Mouse (Mus musculus): ENCODE results near the gene Slc39a2. TPM values are rescaled to one million over a fixed set of nuclear protein-coding genes. Genes with fewer than 3 reads are reported as not detected.

Gene Slc39a2
- polyA plus RNA-seq, 1 experiment from 2014 or later = 0.57 TPM

DNA sequence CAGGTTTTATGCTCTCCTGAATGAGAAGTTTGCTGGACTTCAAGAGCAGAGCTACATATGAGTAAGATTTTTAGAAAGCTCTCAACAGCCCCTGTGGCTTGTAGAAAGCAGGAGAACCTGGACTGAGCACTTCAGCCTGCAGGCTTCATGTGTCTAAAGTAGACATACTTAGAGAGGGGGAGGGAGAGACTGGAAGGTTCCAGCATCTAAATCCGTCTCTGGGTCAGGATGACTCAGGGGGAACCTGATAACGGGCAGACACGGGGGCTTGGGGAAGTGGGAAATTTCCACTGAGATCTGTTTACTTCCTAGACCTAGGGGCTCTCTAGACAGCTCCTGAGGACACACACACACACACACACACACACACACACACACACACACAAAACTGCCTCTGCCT is 22.3 kb downstream of the Slc39a2 start:
- Histone ChIP-seq H3K36me3 (ENCODE audit: control insufficient read depth, insufficient read depth) (0 out of 2 replicates have a peak, but pooled peaks cover 5% of the 10 kb centered on the region), H3K4me1 (replicated peaks; ENCODE audit: control insufficient read depth, insufficient read depth, low read length) (no peaks in the 10 kb centered on the region; the same call in 1 of the 2 replicates), H3K27me3 (replicated peaks; ENCODE audit: control insufficient read depth, insufficient read depth, low read length) (no peaks in the 10 kb centered on the region), H3K27ac (ENCODE audit: low read depth, low read length) (no peak overlapping the region), H3K9me3 (ENCODE audit: control insufficient read depth) (no peaks in the 10 kb centered on the region), H3K4me3 (ENCODE audit: low read depth, low read length) (no peak overlapping the region), H3K4me2 (replicated peaks; ENCODE audit: low read depth) (no peak overlapping the region), H3K9ac (ENCODE audit: low read depth, low read length) (no peak overlapping the region)
- ATAC-seq = no peak
- no peak for TF ChIP-seq CTCF (IDR thresholded peaks at IDR 0.05; ENCODE audit: low read depth)
- 31% methylated on average over 3 of the region's 3 CpGs for WGBS

DNA sequence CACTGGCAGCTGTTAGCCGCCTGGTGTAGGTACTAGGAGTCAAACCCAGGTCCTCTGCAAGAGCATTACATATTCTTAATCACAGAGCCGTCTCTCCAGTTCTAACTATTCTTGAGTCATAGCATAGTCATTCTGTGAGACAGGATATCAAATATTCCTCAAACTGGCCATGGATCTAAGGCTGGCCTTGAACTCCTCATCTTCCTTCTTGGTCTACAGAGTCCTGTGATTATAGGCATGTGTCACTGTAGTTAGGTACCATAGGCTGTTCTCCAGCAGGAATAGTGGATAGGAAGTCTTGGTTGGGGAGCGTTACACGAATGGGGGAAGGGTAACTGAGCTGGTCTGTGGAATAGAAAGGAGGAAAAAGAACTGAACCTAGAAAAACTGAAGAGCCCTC is 23.9 kb downstream of the Slc39a2 start:
- WGBS = 92% methylated on average over 4 of the region's 4 CpGs
- TF ChIP-seq CTCF (IDR thresholded peaks at IDR 0.05; ENCODE audit: low read depth) = no peak

DNA sequence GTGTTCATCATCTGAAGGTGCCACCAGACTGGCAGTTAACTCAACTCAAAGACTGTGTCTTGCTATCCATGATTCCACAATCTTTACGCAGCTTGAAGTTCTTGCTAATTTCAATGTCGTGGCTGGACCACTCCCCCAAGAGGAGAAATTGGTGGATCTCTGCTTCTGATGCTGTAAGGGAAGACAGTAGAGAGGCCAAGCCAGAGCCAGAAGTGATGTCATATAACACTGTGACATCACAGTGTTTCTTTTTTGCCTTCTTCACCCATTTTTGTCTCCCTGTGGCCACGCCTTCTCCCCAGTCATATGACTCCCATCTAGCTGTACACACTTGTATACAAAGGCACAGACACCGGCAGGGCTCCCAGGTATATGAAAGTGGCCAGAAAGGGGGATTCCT is 25.4 kb downstream of the Slc39a2 start, which contains the start of gene Tppp2:
TSS of gene Tppp2 (plus strand) at position 301 of the 400 bp plus-strand sequence.
- no peak within 1 kb of the TSS for H3K4me2 ChIP-seq (replicated peaks; ENCODE audit: low read depth)
- 83% methylated on average over 4 of the region's 4 CpGs for whole genome bisulfite sequencing

More for the DNA sequence above, 23.9 kb downstream of the Slc39a2 start:
- no peak for ATAC-seq
- no peak overlapping the region for H3K4me2 ChIP-seq (replicated peaks; ENCODE audit: low read depth)
- no peaks in the 10 kb centered on the region for H3K27me3 ChIP-seq (replicated peaks; ENCODE audit: control insufficient read depth, insufficient read depth, low read length)
- no peaks in the 10 kb centered on the region; the same call in 1 of the 2 replicates for H3K4me1 ChIP-seq (replicated peaks; ENCODE audit: control insufficient read depth, insufficient read depth, low read length)
- no peak overlapping the region for H3K27ac ChIP-seq (ENCODE audit: low read depth, low read length)
- H3K36me3 ChIP-seq (ENCODE audit: control insufficient read depth, insufficient read depth) = no peaks in the 10 kb centered on the region
- no peak overlapping the region for H3K4me3 ChIP-seq (ENCODE audit: low read depth, low read length)
- no peaks in the 10 kb centered on the region for H3K9me3 ChIP-seq (ENCODE audit: control insufficient read depth)
- no peak overlapping the region for H3K9ac ChIP-seq (ENCODE audit: low read depth, low read length)

DNA sequence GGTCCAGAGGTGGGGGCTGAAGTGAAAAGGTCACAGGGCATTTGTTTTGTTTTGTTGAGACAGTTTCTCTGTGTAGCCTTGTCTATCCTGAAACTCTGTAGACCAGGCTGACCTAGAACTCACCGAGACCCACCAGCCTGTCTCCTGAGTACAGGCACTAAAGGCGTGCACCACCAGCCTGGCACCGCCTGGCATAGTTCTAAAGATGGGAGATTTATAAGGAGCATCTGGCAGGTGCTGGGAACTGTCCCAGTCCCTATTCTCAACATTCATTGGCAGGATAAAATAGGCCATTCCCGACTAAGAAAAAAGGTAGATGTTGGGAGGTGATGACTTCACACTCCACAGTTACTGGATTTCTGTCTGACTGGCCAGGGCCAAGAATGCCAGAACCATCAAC is 26.3 kb downstream of the Slc39a2 start:
- WGBS = 88% methylated on average over 4 of the region's 4 CpGs
- Histone ChIP-seq H3K36me3 (ENCODE audit: control insufficient read depth, insufficient read depth) (no peaks in the 10 kb centered on the region), H3K27me3 (replicated peaks; ENCODE audit: control insufficient read depth, insufficient read depth, low read length) (no peaks in the 10 kb centered on the region), H3K27ac (ENCODE audit: low read depth, low read length) (no peak overlapping the region), H3K9ac (ENCODE audit: low read depth, low read length) (no peak overlapping the region), H3K4me1 (replicated peaks; ENCODE audit: control insufficient read depth, insufficient read depth, low read length) (no peaks in the 10 kb centered on the region), H3K4me3 (ENCODE audit: low read depth, low read length) (no peak overlapping the region), H3K4me2 (replicated peaks; ENCODE audit: low read depth) (no peak overlapping the region), H3K9me3 (ENCODE audit: control insufficient read depth) (no peaks in the 10 kb centered on the region)
- ATAC-seq = no peak
- TF ChIP-seq CTCF (IDR thresholded peaks at IDR 0.05; ENCODE audit: low read depth) = no peak

More for the DNA sequence above, 25.4 kb downstream of the Slc39a2 start, which contains the start of gene Tppp2:
- Histone ChIP-seq H3K27me3 (replicated peaks; ENCODE audit: control insufficient read depth, insufficient read depth, low read length) (no peaks in the 10 kb centered on the region), H3K36me3 (ENCODE audit: control insufficient read depth, insufficient read depth) (no peaks in the 10 kb centered on the region), H3K9ac (ENCODE audit: low read depth, low read length) (no peak within 1 kb of the TSS), H3K9me3 (ENCODE audit: control insufficient read depth) (no peaks in the 10 kb centered on the region), H3K4me3 (ENCODE audit: low read depth, low read length) (no peak within 1 kb of the TSS), H3K27ac (ENCODE audit: low read depth, low read length) (no peak within 1 kb of the TSS), H3K4me1 (replicated peaks; ENCODE audit: control insufficient read depth, insufficient read depth, low read length) (no peaks in the 10 kb centered on the region; the same call in 1 of the 2 replicates)
- no peak for ATAC-seq
- TF ChIP-seq CTCF (IDR thresholded peaks at IDR 0.05; ENCODE audit: low read depth) = no peak

DNA sequence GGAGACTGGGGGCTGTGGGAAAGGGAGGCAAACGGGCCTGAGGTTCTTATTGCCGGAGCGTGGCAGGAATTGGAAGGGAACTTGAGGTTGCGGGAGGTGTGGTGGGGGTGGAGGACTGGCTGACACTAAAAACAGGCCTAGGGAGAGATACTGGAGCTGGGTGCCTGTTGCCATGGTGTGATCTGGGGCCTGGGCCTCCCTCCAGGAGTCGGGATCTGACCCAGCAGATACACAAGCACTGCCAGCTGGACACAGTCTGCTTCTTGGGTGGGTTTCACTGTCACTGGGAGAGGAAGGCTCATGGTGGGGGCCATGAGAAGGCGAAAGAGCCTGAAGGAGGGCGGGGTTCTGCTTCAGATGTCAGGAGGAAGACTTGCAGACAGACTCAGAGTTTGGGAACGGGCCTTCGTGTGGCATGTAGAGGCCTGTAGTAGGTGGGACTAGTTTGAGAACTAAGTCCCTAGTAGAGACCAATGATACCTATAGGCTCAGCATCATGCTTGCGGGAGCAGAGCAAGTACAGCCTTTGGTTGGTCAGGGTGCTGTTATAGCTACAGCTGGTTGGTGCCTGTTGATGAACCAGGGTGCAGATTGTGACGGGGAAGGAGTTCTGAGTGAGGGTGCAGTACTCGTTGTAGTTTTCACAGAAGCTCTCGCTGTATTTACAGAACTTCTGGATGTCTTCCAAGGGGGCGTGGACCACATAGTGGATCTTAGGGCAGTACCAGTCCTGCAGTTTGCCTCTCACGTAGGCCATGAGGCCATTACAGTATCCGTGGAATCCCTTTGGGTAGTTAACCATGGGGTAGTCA is 29.3 kb downstream of the Slc39a2 start:
- no peaks in the 10 kb centered on the region for H3K4me1 ChIP-seq (replicated peaks; ENCODE audit: control insufficient read depth, insufficient read depth, low read length)
- no peak for ATAC-seq
- no peak overlapping the region for H3K27ac ChIP-seq (ENCODE audit: low read depth, low read length)
- no peaks in the 10 kb centered on the region for H3K36me3 ChIP-seq (ENCODE audit: control insufficient read depth, insufficient read depth)
- no peak for TF ChIP-seq CTCF (IDR thresholded peaks at IDR 0.05; ENCODE audit: low read depth)
- H3K9ac ChIP-seq (ENCODE audit: low read depth, low read length) = no peak overlapping the region
- no peaks in the 10 kb centered on the region for H3K9me3 ChIP-seq (ENCODE audit: control insufficient read depth)
- H3K27me3 ChIP-seq (replicated peaks; ENCODE audit: control insufficient read depth, insufficient read depth, low read length) = no peaks in the 10 kb centered on the region
- H3K4me3 ChIP-seq (ENCODE audit: low read depth, low read length) = no peak overlapping the region
- WGBS = 57% methylated on average over 16 of the region's 16 CpGs
- H3K4me2 ChIP-seq (replicated peaks; ENCODE audit: low read depth) = no peak overlapping the region

DNA sequence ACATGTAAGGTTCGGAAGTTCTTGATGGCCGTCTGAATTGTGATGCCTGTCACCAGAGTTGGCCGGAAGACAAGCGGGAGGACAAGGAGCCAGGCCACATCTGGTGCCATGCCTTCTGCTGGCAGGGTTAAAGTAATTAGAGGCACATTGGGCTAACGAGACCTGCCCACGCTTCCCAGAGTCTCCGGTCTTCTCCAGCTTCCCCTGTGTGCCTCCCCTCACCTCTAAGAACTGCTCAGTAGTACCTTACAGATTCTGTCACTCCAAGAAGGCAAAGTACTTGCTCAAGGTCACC is 29.8 kb downstream of the Slc39a2 start, which contains the start of gene Rnase13:
TSS of gene Rnase13 (minus strand) at position 203 of the 295 bp plus-strand sequence.
- Histone ChIP-seq H3K4me1 (replicated peaks; ENCODE audit: control insufficient read depth, insufficient read depth, low read length) (no peaks in the 10 kb centered on the region), H3K4me3 (ENCODE audit: low read depth, low read length) (no peak within 1 kb of the TSS), H3K36me3 (ENCODE audit: control insufficient read depth, insufficient read depth) (no peaks in the 10 kb centered on the region), H3K4me2 (replicated peaks; ENCODE audit: low read depth) (no peak within 1 kb of the TSS), H3K9ac (ENCODE audit: low read depth, low read length) (no peak within 1 kb of the TSS), H3K27ac (ENCODE audit: low read depth, low read length) (no peak within 1 kb of the TSS), H3K9me3 (ENCODE audit: control insufficient read depth) (no peaks in the 10 kb centered on the region), H3K27me3 (replicated peaks; ENCODE audit: control insufficient read depth, insufficient read depth, low read length) (no peaks in the 10 kb centered on the region)
- no peak for ATAC-seq
- TF ChIP-seq CTCF (IDR thresholded peaks at IDR 0.05; ENCODE audit: low read depth) = no peak
- 87% methylated on average over 7 of the region's 7 CpGs for WGBS
